Mouse (Mus musculus) olfactory bulb, adult 2 months (tissue): ENCODE measurements around the gene Tmem248. TPM values are rescaled to one million over a fixed set of nuclear protein-coding genes. Genes with fewer than 3 reads are reported as not detected.

Experiments
- H3K27ac ChIP-seq: fragments of 200-500 bp; 2 replicates; pipeline ENCODE4 v1.5.1; 2012; ENCODE audit warnings: low read depth, low read length; ENCODE audit not compliant: insufficient read depth
- H3K4me1 ChIP-seq: fragments of 200-500 bp; 2 replicates; pipeline ENCODE4 v1.6.1; 2012; ENCODE audit warnings: low read length; ENCODE audit not compliant: control insufficient read depth, insufficient read depth
- H3K4me3 ChIP-seq: fragments of 200-500 bp; 2 replicates; pipeline ENCODE4 v1.5.1; 2012; ENCODE audit warnings: mild to moderate bottlenecking, low read depth, low read length, moderate library complexity; ENCODE audit not compliant: insufficient read depth
- CTCF ChIP-seq: fragments of 200-500 bp; IDR thresholded peaks from 2 replicates; pipeline ENCODE4 v1.5.1; 2012; ENCODE audit warnings: low read depth, mild to moderate bottlenecking, low read length, moderate library complexity; ENCODE audit not compliant: insufficient read depth
- POLR2A ChIP-seq: fragments of 200-500 bp; IDR thresholded peaks from 2 replicates; pipeline ENCODE4 v1.6.1; 2012; ENCODE audit warnings: mild to moderate bottlenecking, low read depth, low read length, moderate library complexity; ENCODE audit not compliant: insufficient read depth
- WGBS: fragments of 180-500 bp; shearing (Covaris S2); methylation state at CpG from one replicate; pipeline ENCODE4 v1.1.7; 2018; 5-methylcytosine and 5-hydroxymethylcytosine counted together
- polyA plus RNA-seq: library from polyadenylated mRNA; stranded (reverse); fragments of >200 nt; gene quantifications from 2 replicates; pipeline ENCODE4 v1.2.4, GENCODE M21; 2012; ENCODE audit warnings: low replicate concordance; ENCODE audit not compliant: missing spikeins, insufficient read depth, insufficient read length

The Tmem248 gene
- polyA plus RNA-seq, 1 experiment, result not detected

GRCm38 (mm10) chr5:130264433-130265005 is 47.6 kb downstream of the Tmem248 start:
- 88% methylated on average over 6 of the region's 6 CpGs for WGBS
- no peak overlapping the region for H3K4me3 ChIP-seq
- no peak overlapping the region for H3K27ac ChIP-seq
- TF ChIP-seq POLR2A, result no peak
- no peak for TF ChIP-seq CTCF
- peaks cover 11% of the 10 kb centered on the region for H3K4me1 ChIP-seq

- WGBS, result 78% methylated on average over 7 of the region's 7 CpGs
- peak; percentile 36; the same call in 1 of the 2 replicates for TF ChIP-seq CTCF
- TF ChIP-seq POLR2A, result no peak
Measured at GRCm38 (mm10) chr5:130266651-130267050, 49.8 kb downstream of the Tmem248 start.

GRCm38 (mm10) chr5:130267316-130267715 is 50.4 kb downstream of the Tmem248 start:
- WGBS, result 66% methylated on average over 1 of the region's 1 CpGs
- Histone ChIP-seq H3K27ac (no peak overlapping the region), H3K4me3 (no peak overlapping the region), H3K4me1 (peaks cover 11% of the 10 kb centered on the region)
- TF ChIP-seq CTCF, result peak; percentile 27; the same call in 1 of the 2 replicates
- TF ChIP-seq POLR2A, result no peak

More at GRCm38 (mm10) chr5:130266651-130267050, 49.8 kb downstream of the Tmem248 start:
- H3K4me3 ChIP-seq, result no peak overlapping the region
- no peak overlapping the region for H3K27ac ChIP-seq
- peaks cover 11% of the 10 kb centered on the region for H3K4me1 ChIP-seq

GRCm38 (mm10) chr5:130268976-130269375 is 52.1 kb downstream of the Tmem248 start:
- Histone ChIP-seq H3K4me3 (no peak overlapping the region), H3K4me1 (peaks cover 3% of the 10 kb centered on the region; the same call in 1 of the 2 replicates), H3K27ac (no peak overlapping the region)
- TF ChIP-seq POLR2A (no peak), CTCF (no peak)
- 86% methylated on average over 11 of the region's 11 CpGs for WGBS

GRCm38 (mm10) chr5:130272344-130272743 is 55.5 kb downstream of the Tmem248 start:
- Histone ChIP-seq H3K4me3 (no peak overlapping the region), H3K27ac (no peak overlapping the region), H3K4me1 (peaks cover 3% of the 10 kb centered on the region; the same call in 1 of the 2 replicates)
- TF ChIP-seq POLR2A (no peak), CTCF (no peak)
- WGBS, result 97% methylated on average over 1 of the region's 1 CpGs

GRCm38 (mm10) chr5:130273046-130273445 is 56.2 kb downstream of the Tmem248 start:
- 72% methylated on average over 6 of the region's 6 CpGs for WGBS

GRCm38 (mm10) chr5:130275509-130275908 is 58.6 kb downstream of the Tmem248 start:
- Histone ChIP-seq H3K4me1 (no peaks in the 10 kb centered on the region), H3K4me3 (no peak overlapping the region), H3K27ac (no peak overlapping the region)
- TF ChIP-seq CTCF (no peak), POLR2A (no peak)
- WGBS, result 35% methylated on average over 4 of the region's 4 CpGs

More at GRCm38 (mm10) chr5:130273046-130273445, 56.2 kb downstream of the Tmem248 start:
- TF ChIP-seq CTCF (no peak), POLR2A (no peak)
- Histone ChIP-seq H3K4me1 (peaks cover 3% of the 10 kb centered on the region; the same call in 1 of the 2 replicates), H3K4me3 (no peak overlapping the region), H3K27ac (no peak overlapping the region)

- H3K27ac ChIP-seq, result no peak overlapping the region
Measured at GRCm38 (mm10) chr5:130278011-130278472, 61.2 kb downstream of the Tmem248 start.

GRCm38 (mm10) chr5:130283079-130283732 is 66.3 kb downstream of the Tmem248 start:
- 91% methylated on average over 9 of the region's 9 CpGs for WGBS
- Histone ChIP-seq H3K27ac (no peak overlapping the region), H3K4me3 (no peak overlapping the region), H3K4me1 (no peaks in the 10 kb centered on the region)
- TF ChIP-seq CTCF (no peak), POLR2A (no peak)

More at GRCm38 (mm10) chr5:130278011-130278472, 61.2 kb downstream of the Tmem248 start:
- Histone ChIP-seq H3K4me3 (no peak overlapping the region), H3K4me1 (no peaks in the 10 kb centered on the region)
- 76% methylated on average over 7 of the region's 7 CpGs for WGBS
- TF ChIP-seq POLR2A, result no peak
- TF ChIP-seq CTCF, result no peak
